Mouse (Mus musculus) liver, embryonic 15.5 days (tissue): ENCODE results near the gene Milr1. TPM values are rescaled to one million over a fixed set of nuclear protein-coding genes. Genes with fewer than 3 reads are reported as not detected.
"Not testable (repeated sequence)": the region's sequence is repeated elsewhere in the genome, so short reads cannot be mapped to it uniquely, and the experiment has no call there.

Source experiments
- ATAC-seq: fragments of 200-750 bp; cut with Nextera tagmentation; 2 replicates; pipeline ENCODE4 v1.8.0; 2017; ENCODE audit warnings: moderate number of reproducible peaks, mild to moderate bottlenecking, moderate library complexity; ENCODE audit not compliant: insufficient read depth
- H3K27ac ChIP-seq: fragments of 300-500 bp; sonication (generic); replicated peaks from 2 replicates; pipeline ENCODE4 v1.5.1; 2015; ENCODE audit warnings: mild to moderate bottlenecking, inconsistent platforms
- H3K27me3 ChIP-seq: fragments of 300-500 bp; sonication (generic); 2 replicates; pipeline ENCODE4 v1.6.1; 2015; ENCODE audit warnings: mild to moderate bottlenecking, inconsistent platforms
- H3K36me3 ChIP-seq: fragments of 300-500 bp; sonication (generic); replicated peaks from 2 replicates; pipeline ENCODE4 v1.6.1; 2015; ENCODE audit warnings: moderate library complexity, mild to moderate bottlenecking, inconsistent platforms
- H3K4me1 ChIP-seq: fragments of 300-500 bp; sonication (generic); replicated peaks from 2 replicates; pipeline ENCODE4 v1.6.1; 2015; ENCODE audit warnings: inconsistent platforms
- H3K4me2 ChIP-seq: fragments of 300-500 bp; sonication (generic); 2 replicates; pipeline ENCODE4 v1.6.1; 2015; ENCODE audit warnings: moderate library complexity, mild to moderate bottlenecking, inconsistent platforms
- H3K4me3 ChIP-seq: fragments of 300-500 bp; sonication (generic); replicated peaks from 2 replicates; pipeline ENCODE4 v1.5.1; 2015; ENCODE audit warnings: mild to moderate bottlenecking, inconsistent platforms
- H3K9ac ChIP-seq: fragments of 300-500 bp; sonication (generic); 2 replicates; pipeline ENCODE4 v1.6.1; 2015; ENCODE audit warnings: moderate library complexity, mild to moderate bottlenecking, inconsistent platforms
- H3K9me3 ChIP-seq: fragments of 300-500 bp; sonication (generic); replicated peaks from 2 replicates; pipeline ENCODE4 v1.6.1; 2016; ENCODE audit warnings: inconsistent platforms
- WGBS: fragments of 180-500 bp; shearing (Covaris S2); methylation state at CpG from one replicate; pipeline ENCODE4 v1.1.7; 2015; ENCODE audit warnings: mixed read lengths; ENCODE audit not compliant: insufficient replicate concordance; 5-methylcytosine and 5-hydroxymethylcytosine counted together
- polyA plus RNA-seq: library from polyadenylated mRNA; unstranded; fragments of >200 nt; fragmentation: Nextera tagmentation; extraction: Ambion mirVana; gene quantifications from 2 replicates; pipeline ENCODE4 v1.2.1, GENCODE M21; 2015

Gene Milr1
- polyA plus RNA-seq, 1 experiment from 2014 or later: 3.2 TPM

DNA sequence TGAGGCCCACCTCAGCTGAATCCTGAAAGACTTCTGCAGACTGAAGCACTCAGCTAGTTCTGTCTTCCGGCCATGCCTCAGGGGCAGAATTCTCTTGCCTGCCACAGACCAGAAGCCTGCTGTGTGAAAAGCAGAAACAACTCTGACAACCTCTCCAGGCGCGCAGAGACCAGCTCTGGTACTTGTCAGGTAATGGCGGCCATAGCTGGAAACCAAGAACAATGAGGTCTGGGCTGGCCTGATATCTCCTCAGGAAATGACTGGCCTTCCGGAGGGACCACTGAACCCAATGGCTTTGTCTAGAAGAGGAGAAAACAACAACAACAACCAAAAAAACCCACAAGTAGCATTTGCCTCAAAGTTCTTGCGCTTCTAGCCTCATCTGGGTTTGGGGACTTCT lies 36.0 kb upstream of the Milr1 start:
- H3K4me2 ChIP-seq: no peak overlapping the region
- H3K9ac ChIP-seq: no peak overlapping the region
- no peaks in the 10 kb centered on the region for H3K27me3 ChIP-seq
- no peak for ATAC-seq
- H3K4me3 ChIP-seq: peak overlapping the region; percentile 23; the same call in 1 of the 2 replicates
- WGBS: 26% methylated on average over 6 of the region's 6 CpGs
- H3K36me3 ChIP-seq: no peaks in the 10 kb centered on the region
- no peaks in the 10 kb centered on the region for H3K9me3 ChIP-seq
- H3K4me1 ChIP-seq: peaks cover 12% of the 10 kb centered on the region
- peak overlapping the region; percentile 48; the same call in 1 of the 2 replicates for H3K27ac ChIP-seq

- WGBS: 42% methylated on average over 5 of the region's 5 CpGs
- Histone ChIP-seq H3K27me3 (no peaks in the 10 kb centered on the region), H3K36me3 (no peaks in the 10 kb centered on the region), H3K4me1 (peaks cover 12% of the 10 kb centered on the region), H3K9ac (no peak overlapping the region), H3K4me3 (no peak overlapping the region), H3K27ac (no peak overlapping the region), H3K4me2 (no peak overlapping the region), H3K9me3 (no peaks in the 10 kb centered on the region)
- ATAC-seq: no peak
These were observed 34.5 kb upstream of the Milr1 start for GRCm38 (mm10) chr11:106716568-106716967.

DNA sequence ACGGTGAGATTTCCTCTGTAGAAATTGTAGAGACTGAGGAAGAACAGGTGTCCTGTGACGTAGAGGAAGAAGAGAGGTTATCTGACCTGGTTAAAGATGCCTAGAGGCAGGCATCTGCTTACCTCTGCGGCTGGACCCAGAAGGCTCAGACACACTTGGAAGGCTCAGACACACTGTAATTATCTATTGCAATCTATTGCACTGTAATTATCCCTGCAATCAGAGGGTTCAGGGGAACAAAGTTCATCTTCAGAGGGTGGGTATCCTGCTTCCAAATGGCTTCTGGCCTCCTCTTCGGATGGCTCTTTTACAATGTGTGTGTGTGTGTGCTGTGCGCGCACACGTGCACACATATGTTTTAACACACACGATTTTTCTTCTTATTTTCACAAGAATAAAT lies 30.6 kb upstream of the Milr1 start:
- no peak overlapping the region for H3K27ac ChIP-seq
- no peaks in the 10 kb centered on the region for H3K27me3 ChIP-seq
- H3K4me2 ChIP-seq: no peak overlapping the region
- H3K4me1 ChIP-seq: peaks cover 28% of the 10 kb centered on the region
- 78% methylated on average over 8 of the region's 8 CpGs for WGBS
- H3K4me3 ChIP-seq: no peak overlapping the region
- no peak overlapping the region for H3K9ac ChIP-seq
- ATAC-seq: no peak
- H3K36me3 ChIP-seq: no peaks in the 10 kb centered on the region
- H3K9me3 ChIP-seq: no peaks in the 10 kb centered on the region

GRCm38 (mm10) chr11:106722831-106723361 lies 28.1 kb upstream of the Milr1 start:
- 11% methylated on average over 7 of the region's 7 CpGs for WGBS
- Histone ChIP-seq H3K9ac (no peak overlapping the region), H3K9me3 (no peaks in the 10 kb centered on the region), H3K36me3 (no peaks in the 10 kb centered on the region), H3K27ac (peak overlapping the region; percentile 20; the same call in 1 of the 2 replicates), H3K4me3 (no peak overlapping the region), H3K4me1 (peaks cover 15% of the 10 kb centered on the region), H3K4me2 (peak overlapping the region; percentile 14; the same call in 1 of the 2 replicates), H3K27me3 (no peaks in the 10 kb centered on the region)
- peak; percentile 60 for ATAC-seq

DNA sequence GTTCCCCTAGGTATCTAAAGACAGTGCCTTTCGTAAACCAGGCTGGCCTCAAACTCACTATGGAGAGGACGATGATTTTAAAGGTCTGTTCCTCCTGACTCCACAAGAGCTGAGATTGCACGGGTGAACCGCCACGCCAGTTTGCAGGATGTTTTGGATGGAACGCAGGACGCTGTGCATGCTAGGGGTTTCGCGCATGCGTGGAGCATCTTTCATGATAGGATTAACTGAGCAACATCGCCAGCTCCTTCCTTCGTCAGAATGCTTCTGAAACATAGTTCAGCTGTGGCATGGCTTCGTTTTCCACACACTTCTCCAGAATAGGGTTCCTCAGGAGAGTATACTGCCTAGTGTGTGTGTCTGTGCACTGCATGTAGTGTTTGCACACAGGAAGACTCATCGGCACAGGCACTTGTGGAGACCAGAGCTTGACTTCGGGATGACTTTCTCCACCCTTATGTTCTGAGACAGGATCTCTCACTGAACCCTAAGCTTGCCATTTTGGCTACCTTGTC lies 27.4 kb upstream of the Milr1 start:
- Histone ChIP-seq H3K36me3 (no peaks in the 10 kb centered on the region), H3K4me2 (no peak overlapping the region), H3K4me1 (peaks cover 22% of the 10 kb centered on the region), H3K4me3 (no peak overlapping the region), H3K9ac (no peak overlapping the region), H3K27me3 (no peaks in the 10 kb centered on the region), H3K9me3 (no peaks in the 10 kb centered on the region), H3K27ac (no peak overlapping the region)
- ATAC-seq: no peak
- 79% methylated on average over 15 of the region's 15 CpGs for WGBS

DNA sequence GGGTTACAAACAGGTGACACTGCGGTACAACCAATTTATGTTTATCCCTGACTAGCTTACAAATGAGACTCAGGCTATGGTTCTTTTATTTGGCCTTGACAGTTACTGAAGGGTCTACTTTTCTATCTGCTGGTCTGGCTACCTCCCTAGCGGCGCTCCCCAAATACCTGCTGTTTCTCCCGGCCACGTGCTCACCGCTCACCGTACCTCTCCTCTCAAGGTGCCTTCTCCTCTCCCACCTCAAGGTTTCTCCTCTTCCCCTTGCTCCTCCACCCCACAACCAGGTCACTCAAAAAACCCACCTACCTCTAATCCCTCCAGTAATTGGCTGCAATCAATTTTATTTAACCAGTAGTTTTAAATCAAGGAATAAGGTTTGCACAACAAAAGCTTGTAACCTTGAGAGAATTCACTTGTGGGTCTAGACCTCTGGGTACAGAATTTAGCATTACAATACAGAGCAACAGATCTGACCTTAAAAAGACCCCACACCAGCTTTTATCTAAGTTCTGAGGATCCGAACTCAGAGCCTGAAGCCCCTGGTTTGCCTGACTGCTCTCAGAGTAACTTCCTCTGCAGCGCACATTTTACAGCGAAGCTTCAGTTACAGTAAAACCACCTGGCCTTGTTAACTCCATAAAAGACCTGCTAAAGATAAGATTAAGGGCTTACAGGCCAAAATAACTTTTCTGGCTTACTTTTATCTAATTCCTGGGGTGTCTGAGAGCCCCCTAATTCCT lies 26.7 kb upstream of the Milr1 start:
- no peak overlapping the region for H3K4me3 ChIP-seq
- H3K27me3 ChIP-seq: no peaks in the 10 kb centered on the region
- H3K9me3 ChIP-seq: no peaks in the 10 kb centered on the region
- peaks cover 27% of the 10 kb centered on the region for H3K4me1 ChIP-seq
- 70% methylated on average over 10 of the region's 10 CpGs for WGBS
- ATAC-seq: no peak
- H3K9ac ChIP-seq: no peak overlapping the region
- H3K36me3 ChIP-seq: no peaks in the 10 kb centered on the region
- no peak overlapping the region for H3K27ac ChIP-seq
- no peak overlapping the region for H3K4me2 ChIP-seq

GRCm38 (mm10) chr11:106724916-106725235 lies 26.1 kb upstream of the Milr1 start:
- not testable (repeated sequence) for H3K4me2 ChIP-seq, H3K27ac ChIP-seq, ATAC-seq, H3K9ac ChIP-seq, H3K27me3 ChIP-seq, H3K4me3 ChIP-seq, H3K36me3 ChIP-seq, H3K9me3 ChIP-seq
- peaks cover 27% of the 10 kb centered on the region for H3K4me1 ChIP-seq
- 79% methylated on average over 9 of the region's 9 CpGs for WGBS

DNA sequence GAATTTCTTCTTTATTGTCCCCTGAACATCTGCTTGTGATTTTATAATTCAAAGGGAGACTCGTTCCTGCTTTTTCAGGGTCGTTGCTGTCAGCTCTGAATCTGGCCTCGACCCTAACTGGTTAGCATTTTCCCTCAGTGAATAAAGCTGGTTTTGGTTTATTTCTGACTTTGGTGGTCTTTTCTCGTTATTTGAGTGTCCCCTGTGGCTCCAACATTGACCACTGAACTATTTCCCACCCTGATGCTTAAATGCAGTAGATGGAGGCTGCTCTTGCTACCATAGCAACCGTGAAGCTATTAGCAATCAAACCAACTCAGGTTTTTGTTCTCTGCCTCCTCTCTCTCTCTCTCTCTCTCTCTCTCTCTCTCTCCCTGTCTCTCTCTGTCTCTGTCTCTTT lies 23.1 kb upstream of the Milr1 start:
- H3K4me3 ChIP-seq: no peak overlapping the region
- 67% methylated on average over 5 of the region's 5 CpGs for WGBS
- no peak for ATAC-seq
- no peak overlapping the region for H3K4me2 ChIP-seq
- H3K36me3 ChIP-seq: no peaks in the 10 kb centered on the region
- H3K9me3 ChIP-seq: no peaks in the 10 kb centered on the region
- no peak overlapping the region for H3K9ac ChIP-seq
- H3K27me3 ChIP-seq: no peaks in the 10 kb centered on the region
- H3K4me1 ChIP-seq: peaks cover 24% of the 10 kb centered on the region
- no peak overlapping the region for H3K27ac ChIP-seq

DNA sequence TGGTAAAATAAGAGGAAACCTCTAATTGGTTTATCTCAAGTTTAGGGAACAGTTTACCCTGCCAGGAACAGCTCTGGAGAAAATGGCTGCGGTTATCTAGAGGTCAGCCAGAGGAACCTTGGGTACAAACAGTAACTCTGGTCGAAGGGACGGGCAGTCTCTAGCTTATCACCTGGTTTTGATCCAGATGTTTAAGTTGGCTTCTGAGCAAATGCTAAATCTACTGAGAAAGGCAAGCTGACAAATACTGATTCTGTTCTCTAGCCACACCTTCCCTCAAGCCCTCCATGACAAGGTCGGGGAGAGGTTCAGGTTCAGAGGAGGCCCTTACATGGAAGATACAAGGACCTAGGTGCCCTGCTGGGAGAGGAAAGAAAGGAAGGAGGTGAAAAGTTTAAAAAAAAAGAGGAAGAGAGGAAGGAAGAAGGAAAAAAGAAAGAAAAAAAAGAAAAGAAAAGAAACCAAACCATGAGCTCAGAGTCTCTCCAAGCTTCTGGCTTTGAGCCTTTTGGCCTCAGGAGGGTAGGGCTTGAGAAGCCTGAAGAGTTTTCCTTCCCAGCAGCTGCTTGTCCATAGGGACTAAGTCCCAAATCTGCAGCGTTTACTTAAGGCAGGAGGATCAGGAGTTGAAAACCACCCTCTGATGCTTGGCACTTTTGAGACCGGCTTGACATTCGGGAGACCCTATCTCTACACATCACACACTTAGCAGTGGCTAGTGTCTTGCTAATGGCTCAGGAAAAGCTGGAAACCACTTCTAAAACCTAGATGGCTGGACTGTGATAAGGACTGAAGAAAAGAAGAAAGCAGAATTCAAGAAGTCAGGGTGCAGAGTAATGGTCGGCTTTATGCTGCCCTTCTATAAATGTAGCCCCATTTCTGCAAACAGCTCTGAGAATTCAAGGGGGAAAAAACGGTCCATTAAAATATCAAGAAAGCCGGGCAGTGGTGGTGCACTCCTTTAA lies 22.3 kb upstream of the Milr1 start:
- WGBS: 30% methylated on average over 10 of the region's 10 CpGs
- H3K27ac ChIP-seq: no peak overlapping the region
- H3K4me1 ChIP-seq: peaks cover 17% of the 10 kb centered on the region
- H3K4me3 ChIP-seq: no peak overlapping the region
- H3K4me2 ChIP-seq: no peak overlapping the region
- H3K36me3 ChIP-seq: no peaks in the 10 kb centered on the region
- peak; percentile 34; the same call in 1 of the 2 replicates for ATAC-seq
- no peak overlapping the region for H3K9ac ChIP-seq
- no peaks in the 10 kb centered on the region for H3K9me3 ChIP-seq
- H3K27me3 ChIP-seq: no peaks in the 10 kb centered on the region

DNA sequence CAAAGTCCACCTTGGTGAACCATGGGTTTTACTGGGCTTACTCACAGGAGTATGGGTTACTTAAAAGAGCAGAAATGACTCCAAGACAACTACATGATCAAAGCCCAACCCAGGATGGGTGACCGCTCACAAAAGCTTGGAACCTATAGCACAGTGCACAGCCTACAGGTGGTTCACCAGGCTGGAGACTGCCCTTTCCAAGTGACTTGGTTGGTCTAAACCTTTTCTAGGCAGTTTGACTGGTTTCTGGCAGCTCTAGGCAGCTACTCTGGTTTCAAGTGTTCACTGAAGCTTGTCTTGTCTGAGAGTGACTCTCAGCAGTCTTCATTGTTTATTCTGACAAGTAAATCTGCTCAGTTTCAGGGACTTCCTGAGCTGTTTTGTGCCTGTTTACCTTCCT lies 21.4 kb upstream of the Milr1 start:
- no peaks in the 10 kb centered on the region for H3K36me3 ChIP-seq
- WGBS: 79% methylated on average over 1 of the region's 1 CpGs
- no peak overlapping the region for H3K27ac ChIP-seq
- H3K4me2 ChIP-seq: no peak overlapping the region
- ATAC-seq: no peak
- no peaks in the 10 kb centered on the region for H3K27me3 ChIP-seq
- no peaks in the 10 kb centered on the region for H3K9me3 ChIP-seq
- peaks cover 16% of the 10 kb centered on the region for H3K4me1 ChIP-seq
- no peak overlapping the region for H3K9ac ChIP-seq
- no peak overlapping the region for H3K4me3 ChIP-seq

GRCm38 (mm10) chr11:106730714-106731113 lies 20.3 kb upstream of the Milr1 start:
- H3K4me1 ChIP-seq: peaks cover 16% of the 10 kb centered on the region
- no peaks in the 10 kb centered on the region for H3K36me3 ChIP-seq
- H3K4me2 ChIP-seq: no peak overlapping the region
- no peak for ATAC-seq
- H3K4me3 ChIP-seq: no peak overlapping the region
- no peaks in the 10 kb centered on the region for H3K9me3 ChIP-seq
- no peak overlapping the region for H3K27ac ChIP-seq
- no peak overlapping the region for H3K9ac ChIP-seq
- 34% methylated on average over 4 of the region's 4 CpGs for WGBS
- H3K27me3 ChIP-seq: no peaks in the 10 kb centered on the region
